Mouse (Mus musculus) lung, embryonic 14.5 days (tissue): ENCODE results near the gene Cwc22. TPM values are rescaled to one million over a fixed set of nuclear protein-coding genes. Genes with fewer than 3 reads are reported as not detected.

Experiments
- ATAC-seq: fragments of 200-750 bp; cut with Nextera tagmentation; 2 replicates; pipeline ENCODE4 v1.8.0; 2017; ENCODE audit warnings: mild to moderate bottlenecking, moderate TSS enrichment, moderate library complexity; ENCODE audit not compliant: insufficient read depth
- DNase-seq: peaks from one replicate; pipeline ENCODE4 v3.0.0-alpha.2; 2015
- H3K27ac ChIP-seq: fragments of 300-500 bp; sonication (generic); 2 replicates; pipeline ENCODE4 v1.5.1; 2014; ENCODE audit warnings: low read depth, mild to moderate bottlenecking, moderate library complexity
- H3K27me3 ChIP-seq: fragments of 300-500 bp; sonication (generic); 2 replicates; pipeline ENCODE4 v1.6.1; 2014; ENCODE audit warnings: low read length, control low read depth; ENCODE audit not compliant: insufficient read depth
- H3K36me3 ChIP-seq: fragments of 300-500 bp; sonication (generic); 2 replicates; pipeline ENCODE4 v1.6.1; 2014; ENCODE audit warnings: control low read depth; ENCODE audit not compliant: insufficient read depth
- H3K4me1 ChIP-seq: fragments of 300-500 bp; sonication (generic); 2 replicates; pipeline ENCODE4 v1.6.1; 2014; ENCODE audit warnings: antibody characterized with exemption, control low read depth; ENCODE audit not compliant: insufficient read depth
- H3K4me2 ChIP-seq: fragments of 300-500 bp; sonication (generic); 2 replicates; pipeline ENCODE4 v1.6.1; 2014; ENCODE audit warnings: mild to moderate bottlenecking
- H3K4me3 ChIP-seq: fragments of 300-500 bp; sonication (generic); 2 replicates; pipeline ENCODE4 v1.5.1; 2014; ENCODE audit warnings: low read depth, low read length
- H3K9ac ChIP-seq: fragments of 300-500 bp; sonication (generic); 2 replicates; pipeline ENCODE4 v1.6.1; 2014
- H3K9me3 ChIP-seq: fragments of 300-500 bp; sonication (generic); 2 replicates; pipeline ENCODE4 v1.6.1; 2016; ENCODE audit warnings: low read depth, low read length, control low read depth
- CTCF ChIP-seq: IDR thresholded peaks from 2 replicates; pipeline ENCODE4 v1.5.1; 2016; ENCODE audit warnings: antibody characterized with exemption, low read depth
- WGBS: fragments of 180-500 bp; shearing (Covaris S2); extraction: QIAGEN DNeasy Blood & Tissue Kit; methylation state at CpG from one replicate; pipeline ENCODE4 v1.1.7; 2014; 5-methylcytosine and 5-hydroxymethylcytosine counted together
- polyA plus RNA-seq: library from polyadenylated mRNA; unstranded; fragments of >200 nt; fragmentation: Nextera tagmentation; extraction: Ambion mirVana; gene quantifications from 2 replicates; pipeline ENCODE4 v1.2.1, GENCODE M21; 2014

The Cwc22 gene
- polyA plus RNA-seq, 1 experiment from 2014 or later, result 37.3 TPM

DNA sequence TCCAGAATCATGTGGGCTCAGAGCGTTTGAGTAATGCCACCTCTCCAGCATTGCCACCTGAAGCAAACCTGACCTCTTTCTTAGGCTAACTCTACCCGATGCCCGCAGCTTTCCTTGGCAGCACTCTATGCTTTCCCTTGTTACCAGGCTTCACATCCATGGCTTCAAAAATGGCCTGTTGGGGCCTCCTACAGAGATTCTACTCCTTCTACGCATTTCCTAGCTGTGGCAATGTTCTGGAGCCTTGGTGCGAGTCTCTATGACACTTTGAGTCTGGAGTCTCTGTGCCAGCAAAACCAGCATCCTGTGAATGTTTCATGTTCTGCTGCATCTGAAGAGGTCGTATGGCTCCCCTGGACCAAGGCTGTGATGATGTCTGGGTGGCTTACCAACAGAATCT is 69.8 kb downstream of the Cwc22 start:
- Histone ChIP-seq H3K4me1 (no peaks in the 10 kb centered on the region), H3K27me3 (no peaks in the 10 kb centered on the region), H3K9ac (no peak overlapping the region), H3K27ac (no peak overlapping the region), H3K9me3 (no peaks in the 10 kb centered on the region), H3K4me3 (no peak overlapping the region), H3K36me3 (no peaks in the 10 kb centered on the region), H3K4me2 (no peak overlapping the region)
- DNase-seq (no peak), ATAC-seq (no peak)
- 82% methylated on average over 6 of the region's 6 CpGs for WGBS
- TF ChIP-seq CTCF, result no peak

DNA sequence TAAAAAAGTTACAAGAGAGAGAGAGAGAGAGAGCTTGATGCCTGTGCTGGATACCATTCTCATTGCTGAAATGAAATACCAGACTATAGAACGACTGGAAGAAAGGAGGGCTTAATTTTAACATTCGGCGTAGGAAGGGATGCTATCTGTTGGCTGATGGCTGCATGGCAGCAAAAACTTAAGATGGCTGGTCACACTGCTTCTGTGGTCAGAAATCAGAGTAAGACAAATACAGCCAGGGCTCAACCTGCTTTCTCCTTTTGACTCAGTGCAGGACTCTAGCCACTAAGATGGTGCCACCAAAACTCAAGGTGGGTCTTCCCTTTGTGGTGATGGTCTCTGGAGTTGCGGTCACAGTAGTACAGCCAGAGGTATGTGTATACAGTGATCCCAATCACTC is 70.7 kb downstream of the Cwc22 start:
- TF ChIP-seq CTCF, result no peak
- Histone ChIP-seq H3K4me3 (no peak overlapping the region), H3K4me2 (no peak overlapping the region), H3K9ac (no peak overlapping the region), H3K9me3 (no peaks in the 10 kb centered on the region), H3K27me3 (no peaks in the 10 kb centered on the region), H3K27ac (no peak overlapping the region), H3K4me1 (no peaks in the 10 kb centered on the region), H3K36me3 (no peaks in the 10 kb centered on the region)
- DNase-seq, result no peak
- ATAC-seq, result no peak
- 82% methylated on average over 4 of the region's 4 CpGs for WGBS

DNA sequence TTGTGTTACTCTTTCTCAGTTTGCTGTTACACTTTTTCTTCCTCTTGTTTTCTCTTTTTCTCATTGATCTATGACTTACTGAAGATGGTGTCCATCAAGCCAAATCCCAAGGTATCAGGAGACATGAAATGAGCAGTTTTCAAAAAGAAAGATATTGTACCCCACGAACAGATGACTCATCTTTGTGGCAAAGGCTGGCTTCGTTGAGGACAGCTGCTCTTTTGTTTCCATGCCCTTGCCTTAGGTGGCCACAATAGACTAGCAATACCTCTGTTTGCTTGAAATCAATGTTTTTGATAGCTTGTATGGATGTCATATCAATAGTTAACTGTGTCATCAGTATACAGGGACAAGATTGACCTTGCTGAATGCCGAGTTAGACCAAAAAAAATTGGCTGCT is 71.5 kb downstream of the Cwc22 start:
- Histone ChIP-seq H3K36me3 (no peaks in the 10 kb centered on the region), H3K9ac (no peak overlapping the region), H3K27ac (no peak overlapping the region), H3K4me3 (no peak overlapping the region), H3K4me1 (no peaks in the 10 kb centered on the region), H3K9me3 (no peaks in the 10 kb centered on the region), H3K27me3 (no peaks in the 10 kb centered on the region), H3K4me2 (no peak overlapping the region)
- no peak for DNase-seq
- no peak for ATAC-seq
- no peak for TF ChIP-seq CTCF
- 76% methylated on average over 3 of the region's 3 CpGs for WGBS

GRCm38 (mm10) chr2:77873806-77874205 is 72.4 kb downstream of the Cwc22 start:
- H3K4me3 ChIP-seq, result no peak overlapping the region
- no peak overlapping the region for H3K27ac ChIP-seq
- no peak for TF ChIP-seq CTCF
- H3K9me3 ChIP-seq, result no peaks in the 10 kb centered on the region
- no peak overlapping the region for H3K4me2 ChIP-seq
- H3K4me1 ChIP-seq, result no peaks in the 10 kb centered on the region
- DNase-seq, result no peak
- no peaks in the 10 kb centered on the region for H3K27me3 ChIP-seq
- ATAC-seq, result no peak
- no peak overlapping the region for H3K9ac ChIP-seq
- no peaks in the 10 kb centered on the region for H3K36me3 ChIP-seq

DNA sequence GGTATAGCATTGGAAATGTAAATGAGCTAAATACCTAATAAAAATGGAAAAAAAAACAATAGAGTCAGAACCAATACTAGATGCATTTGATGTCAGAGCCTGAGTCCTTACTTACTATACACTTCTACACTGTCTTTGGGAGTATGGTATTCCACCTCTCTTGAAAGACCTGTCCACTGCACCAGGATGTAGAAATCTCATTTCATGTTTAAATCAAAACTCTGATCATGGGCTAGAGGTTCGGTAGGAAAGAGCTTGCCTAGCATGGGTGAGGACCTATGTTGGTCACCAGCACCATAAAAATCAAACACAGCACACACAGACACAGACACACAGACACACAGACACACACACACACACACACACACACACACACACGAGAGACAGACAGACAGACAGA is 73.5 kb downstream of the Cwc22 start:
- ATAC-seq, result no peak
- no peaks in the 10 kb centered on the region for H3K4me1 ChIP-seq
- H3K27ac ChIP-seq, result no peak overlapping the region
- no peak for TF ChIP-seq CTCF
- H3K4me2 ChIP-seq, result no peak overlapping the region
- no peaks in the 10 kb centered on the region for H3K9me3 ChIP-seq
- no peak for DNase-seq
- no peak overlapping the region for H3K4me3 ChIP-seq
- H3K36me3 ChIP-seq, result no peaks in the 10 kb centered on the region
- no peaks in the 10 kb centered on the region for H3K27me3 ChIP-seq
- no peak overlapping the region for H3K9ac ChIP-seq
- WGBS, result 64% methylated on average over 2 of the region's 2 CpGs

DNA sequence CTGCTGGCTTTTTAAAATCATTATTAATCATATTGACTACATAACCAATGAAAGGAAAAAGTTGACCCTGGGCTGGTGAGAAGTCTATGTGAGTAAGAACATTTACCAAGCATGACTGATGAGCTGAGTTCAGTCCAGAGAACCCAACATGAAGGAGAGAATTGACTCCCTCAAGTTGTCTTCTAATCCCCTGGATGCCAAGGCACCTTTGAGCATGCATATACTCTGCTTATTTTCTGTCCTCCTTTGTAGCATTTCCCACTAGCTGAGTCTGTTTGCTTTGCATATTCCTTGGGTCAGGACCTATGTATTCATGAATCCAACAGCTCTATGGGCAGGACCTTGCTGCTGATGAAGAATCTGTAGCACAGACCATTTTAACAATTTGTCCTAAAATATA is 75.0 kb downstream of the Cwc22 start:
- Histone ChIP-seq H3K4me3 (no peak overlapping the region), H3K27ac (no peak overlapping the region), H3K36me3 (no peaks in the 10 kb centered on the region), H3K4me2 (no peak overlapping the region), H3K9ac (no peak overlapping the region), H3K9me3 (no peaks in the 10 kb centered on the region), H3K27me3 (no peaks in the 10 kb centered on the region), H3K4me1 (no peaks in the 10 kb centered on the region)
- ATAC-seq (no peak), DNase-seq (no peak)
- TF ChIP-seq CTCF, result no peak

GRCm38 (mm10) chr2:77869729-77870280 is 76.4 kb downstream of the Cwc22 start:
- ATAC-seq (no peak), DNase-seq (no peak)
- 84% methylated on average over 4 of the region's 4 CpGs for WGBS
- no peak overlapping the region for H3K9ac ChIP-seq
- no peaks in the 10 kb centered on the region for H3K4me1 ChIP-seq
- H3K27me3 ChIP-seq, result no peaks in the 10 kb centered on the region
- no peak for TF ChIP-seq CTCF
- H3K4me2 ChIP-seq, result no peak overlapping the region
- no peak overlapping the region for H3K27ac ChIP-seq
- H3K36me3 ChIP-seq, result no peaks in the 10 kb centered on the region
- H3K9me3 ChIP-seq, result no peaks in the 10 kb centered on the region
- no peak overlapping the region for H3K4me3 ChIP-seq

DNA sequence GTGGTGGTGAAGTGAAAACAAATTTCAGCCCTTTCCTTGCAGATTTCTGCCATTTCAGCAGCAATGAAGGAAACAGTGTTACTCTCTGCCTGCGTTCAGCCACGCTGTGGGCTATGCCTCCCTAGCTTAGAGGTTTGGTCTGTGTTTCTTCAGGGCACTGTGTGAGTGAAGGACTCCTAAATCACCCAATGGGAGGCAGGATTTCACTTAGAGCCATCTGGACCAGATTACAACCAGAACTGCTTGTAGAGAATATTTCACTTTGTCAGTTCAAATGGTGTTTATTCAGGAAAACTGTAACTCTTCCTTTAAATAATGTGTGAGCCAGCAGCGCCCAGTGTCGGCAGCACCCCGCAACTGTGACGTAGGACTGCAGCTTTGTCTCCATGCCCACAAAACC is 82.2 kb downstream of the Cwc22 start:
- no peaks in the 10 kb centered on the region for H3K36me3 ChIP-seq
- H3K4me2 ChIP-seq, result peak overlapping the region; percentile 38
- no peaks in the 10 kb centered on the region for H3K4me1 ChIP-seq
- DNase-seq (peak; percentile 41), ATAC-seq (peak; percentile 78; the same call in 1 of the 2 replicates)
- no peaks in the 10 kb centered on the region for H3K27me3 ChIP-seq
- H3K4me3 ChIP-seq, result no peak overlapping the region
- 51% methylated on average over 6 of the region's 6 CpGs for WGBS
- TF ChIP-seq CTCF, result no peak
- no peaks in the 10 kb centered on the region for H3K9me3 ChIP-seq
- no peak overlapping the region; the same call in 1 of the 2 replicates for H3K9ac ChIP-seq
- H3K27ac ChIP-seq, result no peak overlapping the region
